Mouse (Mus musculus) heart, postnatal 25 days (tissue): Measurements from ENCODE around the gene Memo1. TPM values are rescaled to one million over a fixed set of nuclear protein-coding genes. Genes with fewer than 3 reads are reported as not detected.
"Not testable (repeated sequence)": the region's sequence is repeated elsewhere in the genome, so short reads cannot be mapped to it uniquely, and the experiment has no call there.

Source experiments
- DNase-seq: peaks from one replicate; pipeline ENCODE4 v3.0.0; 2022; ENCODE audit warnings: low spot score
- intact Hi-C: fragments of 180-260 bp; cut with DNase I; formaldehyde crosslinking; loops from one replicate; pipeline ENCODE4 v1.15.1; 2025
- total RNA-seq, 2 experiments: library from RNA; stranded (reverse); gene quantifications; 2 replicates each; pipeline ENCODE4 v1.2.3; 2021

Memo1 gene
- total RNA-seq, 2 experiments from 2014 or later: 66.8 to 74.1 TPM

GRCm38 (mm10) chr17:74179640-74180039 is 115.7 kb downstream of the Memo1 start:
- DNase-seq, intact Hi-C loops: not testable (repeated sequence)

- intact Hi-C loops: no loop called here
- no peak for DNase-seq
These were observed 121.6 kb downstream of the Memo1 start for GRCm38 (mm10) chr17:74173726-74174125.

GRCm38 (mm10) chr17:74172834-74173233 is 122.5 kb downstream of the Memo1 start:
- DNase-seq: no peak
- intact Hi-C loops: no loop called here

GRCm38 (mm10) chr17:74159443-74159894 is 135.9 kb downstream of the Memo1 start:
- intact Hi-C loops: no loop called here
- peak; percentile 31 for DNase-seq

GRCm38 (mm10) chr17:74158161-74158560 is 137.2 kb downstream of the Memo1 start:
- intact Hi-C loops: no loop called here
- DNase-seq: no peak

Other genes starting within 250 kb of the Memo1 start
- gene Srd5a2, start 247.6 kb downstream of the Memo1 start, total RNA-seq: not detected
- gene Dpy30, start 28.4 kb upstream of the Memo1 start, total RNA-seq: 10 to 100 TPM; 49.0 to 49.1 TPM
- 10 to 100 TPM; 28.6 to 31.0 TPM for gene Spast, start 43.5 kb upstream of the Memo1 start, total RNA-seq
- gene Slc30a6, start 100.1 kb upstream of the Memo1 start, total RNA-seq: 10 to 100 TPM in 1 of 2 experiments, 1 to 10 TPM in 1; 9.5 to 11.9 TPM
- gene Nlrc4, start 163.6 kb upstream of the Memo1 start, total RNA-seq: under 1 TPM; 0.31 to 0.50 TPM
- 10 to 100 TPM; 75.2 to 79.4 TPM for gene Yipf4, start 194.0 kb upstream of the Memo1 start, total RNA-seq
- 10 to 100 TPM; 74.5 to 92.1 TPM for gene Birc6, start 232.8 kb upstream of the Memo1 start, total RNA-seq